Mouse (Mus musculus) E14TG2a.4 (cell line): ENCODE measurements around the gene Lrrc8d.
A peak's percentile ranks its signal among the peaks of the same experiment; 100 is the strongest.

Experiments
- H3K27me3 ChIP-seq: 2 replicates; pipeline ENCODE4 v1.6.1; 2014; ENCODE audit warnings: low read length, control low read depth; ENCODE audit not compliant: insufficient read depth
- H3K36me3 ChIP-seq: 2 replicates; pipeline ENCODE4 v1.6.1; 2014; ENCODE audit warnings: low read length, control low read depth; ENCODE audit not compliant: insufficient read depth
- H3K4me1 ChIP-seq: replicated peaks from 2 replicates; pipeline ENCODE4 v1.6.1; 2014; ENCODE audit warnings: low read depth, low read length, control low read depth
- H3K4me3 ChIP-seq: replicated peaks from 2 replicates; pipeline ENCODE4 v1.5.1; 2014; ENCODE audit warnings: mild to moderate bottlenecking, low read length
- H3K9me3 ChIP-seq: 2 replicates; pipeline ENCODE4 v1.6.1; 2014; ENCODE audit warnings: low read length, control low read depth
- CTCF ChIP-seq: conservative IDR thresholded peaks from 2 replicates; pipeline ENCODE4 v1.5.1; 2014; ENCODE audit warnings: low read length
- NANOG ChIP-seq: IDR thresholded peaks from 2 replicates; pipeline ENCODE4 v1.6.1; 2014; ENCODE audit warnings: borderline replicate concordance, low read length, mixed read lengths
- POU5F1 ChIP-seq: IDR thresholded peaks from 2 replicates; pipeline ENCODE4 v1.6.1; 2014; ENCODE audit warnings: low read length, borderline replicate concordance

The Lrrc8d gene

DNA sequence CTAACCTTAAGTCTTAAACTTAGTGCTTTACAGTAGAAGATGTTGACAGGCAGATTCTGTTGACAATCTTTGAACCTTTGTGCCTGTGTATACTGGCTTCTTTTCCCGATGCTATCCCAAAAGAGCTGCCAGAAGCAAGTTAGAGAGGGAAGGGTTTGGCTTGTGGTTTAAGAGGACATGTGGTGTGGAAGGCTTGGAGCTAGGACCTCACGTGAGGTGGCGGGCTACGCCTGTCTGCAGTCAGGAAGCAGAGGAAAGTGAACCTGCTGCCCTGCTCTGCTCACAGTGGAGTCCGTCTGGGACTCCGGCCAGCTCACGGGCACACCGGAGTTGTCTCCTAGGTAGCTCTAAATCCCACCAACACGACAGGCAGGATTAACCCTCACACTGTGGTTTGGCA, 59.1 kb downstream of the Lrrc8d start:
- no peaks in the 10 kb centered on the region for H3K27me3 ChIP-seq
- TF ChIP-seq CTCF (no peak), POU5F1 (no peak), NANOG (no peak)
- peaks cover 36% of the 10 kb centered on the region; the same call in 1 of the 2 replicates for H3K36me3 ChIP-seq
- no peak overlapping the region for H3K4me3 ChIP-seq
- no peaks in the 10 kb centered on the region for H3K9me3 ChIP-seq
- H3K4me1 ChIP-seq: peaks cover 55% of the 10 kb centered on the region

GRCm38 (mm10) chr5:105761848-105762482, 62.2 kb downstream of the Lrrc8d start:
- Histone ChIP-seq H3K36me3 (peaks cover 47% of the 10 kb centered on the region), H3K4me1 (peaks cover 67% of the 10 kb centered on the region), H3K27me3 (no peaks in the 10 kb centered on the region), H3K9me3 (no peaks in the 10 kb centered on the region), H3K4me3 (no peak overlapping the region)
- no peak for TF ChIP-seq CTCF

GRCm38 (mm10) chr5:105764369-105764768, 64.6 kb downstream of the Lrrc8d start:
- Histone ChIP-seq H3K27me3 (no peaks in the 10 kb centered on the region), H3K4me3 (no peak overlapping the region), H3K4me1 (peaks cover 64% of the 10 kb centered on the region), H3K36me3 (peaks cover 54% of the 10 kb centered on the region), H3K9me3 (no peaks in the 10 kb centered on the region)
- no peak for TF ChIP-seq NANOG
- no peak for TF ChIP-seq POU5F1
- TF ChIP-seq CTCF: no peak

DNA sequence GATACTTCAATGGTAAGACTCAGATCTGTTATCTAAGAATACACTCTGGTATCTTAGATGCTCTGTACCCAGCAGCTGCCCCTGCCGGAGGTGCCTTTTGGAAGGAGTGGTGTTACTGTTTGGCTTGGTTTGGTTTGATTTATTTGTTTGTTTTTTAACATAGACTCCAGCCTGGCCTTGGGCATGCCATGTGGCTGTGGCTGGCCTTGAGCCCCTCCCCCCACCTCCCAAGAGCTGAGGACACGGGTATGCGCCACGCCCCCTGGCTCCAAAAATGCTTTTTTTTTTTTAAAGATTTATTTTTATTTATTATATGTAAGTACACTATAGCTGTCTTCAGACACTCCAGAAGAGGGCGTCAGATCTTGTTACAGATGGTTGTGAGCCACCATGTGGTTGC, 65.6 kb downstream of the Lrrc8d start:
- H3K27me3 ChIP-seq: no peaks in the 10 kb centered on the region
- H3K4me3 ChIP-seq: no peak overlapping the region
- H3K36me3 ChIP-seq: peaks cover 44% of the 10 kb centered on the region
- H3K4me1 ChIP-seq: peaks cover 62% of the 10 kb centered on the region
- no peak for TF ChIP-seq NANOG
- no peak for TF ChIP-seq POU5F1
- TF ChIP-seq CTCF: no peak
- no peaks in the 10 kb centered on the region for H3K9me3 ChIP-seq

DNA sequence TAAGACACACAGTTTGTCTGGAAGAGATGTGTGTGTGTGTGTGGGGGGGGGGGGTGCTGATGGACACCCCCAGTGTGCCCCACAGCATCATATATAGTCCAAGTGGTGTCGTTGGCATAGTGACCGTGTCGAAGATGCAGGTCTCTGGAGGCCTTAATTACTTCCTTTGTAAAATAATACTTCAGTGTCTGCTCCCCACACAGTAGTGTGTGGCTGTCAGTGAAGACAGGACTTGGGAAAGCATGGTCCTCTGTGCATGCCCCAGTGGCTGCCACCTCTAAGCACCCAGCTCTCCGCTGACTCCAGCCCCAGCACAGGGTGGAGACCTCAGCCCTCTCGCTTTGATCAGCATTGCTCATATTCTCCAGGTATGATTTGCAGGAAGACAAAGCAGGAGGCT, 76.6 kb downstream of the Lrrc8d start:
- H3K4me1 ChIP-seq: peaks cover 56% of the 10 kb centered on the region
- H3K36me3 ChIP-seq: peaks cover 34% of the 10 kb centered on the region
- TF ChIP-seq POU5F1 (no peak), NANOG (no peak), CTCF (no peak)

DNA sequence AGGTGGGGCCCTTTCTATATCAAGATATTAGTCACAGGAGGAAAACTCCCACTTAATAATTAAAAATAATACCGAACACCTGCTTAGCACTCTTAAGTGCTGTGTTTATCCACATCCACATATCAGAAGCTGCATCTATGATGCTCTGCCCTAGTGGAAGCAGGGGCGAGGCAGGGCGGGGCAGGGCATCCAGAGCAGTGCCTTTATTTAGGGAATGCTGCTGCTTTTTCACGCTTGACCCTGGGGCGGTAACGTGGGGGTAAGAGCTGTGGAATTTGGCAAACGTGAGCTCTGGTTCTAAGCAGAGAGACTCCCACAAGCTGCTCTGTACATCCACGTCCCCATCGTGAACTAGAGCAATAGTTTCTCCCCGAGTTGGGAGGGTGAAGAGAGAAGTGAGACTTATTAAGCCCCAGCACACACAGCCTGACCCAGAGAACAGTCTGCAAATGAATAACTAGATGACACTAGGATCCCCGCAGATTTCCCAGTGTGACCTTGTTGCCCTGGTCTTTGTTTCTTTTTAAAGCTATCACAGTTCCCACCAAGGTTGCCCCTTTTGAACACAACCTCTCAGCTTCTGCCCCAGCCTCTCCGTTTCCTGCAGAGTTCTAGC, 77.3 kb downstream of the Lrrc8d start:
- Histone ChIP-seq H3K36me3 (peaks cover 34% of the 10 kb centered on the region), H3K27me3 (no peaks in the 10 kb centered on the region), H3K9me3 (peaks cover 4% of the 10 kb centered on the region; the same call in 1 of the 2 replicates), H3K4me1 (peaks cover 55% of the 10 kb centered on the region), H3K4me3 (no peak overlapping the region; the same call in 1 of the 2 replicates)
- TF ChIP-seq NANOG: peak; percentile 14; the same call in 1 of the 2 replicates
- no peak for TF ChIP-seq POU5F1
- TF ChIP-seq CTCF: no peak

More for the DNA sequence above, 76.6 kb downstream of the Lrrc8d start:
- Histone ChIP-seq H3K27me3 (no peaks in the 10 kb centered on the region), H3K9me3 (peaks cover 8% of the 10 kb centered on the region; the same call in 1 of the 2 replicates), H3K4me3 (no peak overlapping the region)

- Histone ChIP-seq H3K9me3 (no peaks in the 10 kb centered on the region), H3K27me3 (no peaks in the 10 kb centered on the region), H3K36me3 (peaks cover 30% of the 10 kb centered on the region), H3K4me3 (no peak overlapping the region; the same call in 1 of the 2 replicates), H3K4me1 (peaks cover 59% of the 10 kb centered on the region)
- no peak for TF ChIP-seq NANOG
- TF ChIP-seq POU5F1: no peak
- no peak for TF ChIP-seq CTCF
These were observed 77.9 kb downstream of the Lrrc8d start for GRCm38 (mm10) chr5:105777645-105778044.

DNA sequence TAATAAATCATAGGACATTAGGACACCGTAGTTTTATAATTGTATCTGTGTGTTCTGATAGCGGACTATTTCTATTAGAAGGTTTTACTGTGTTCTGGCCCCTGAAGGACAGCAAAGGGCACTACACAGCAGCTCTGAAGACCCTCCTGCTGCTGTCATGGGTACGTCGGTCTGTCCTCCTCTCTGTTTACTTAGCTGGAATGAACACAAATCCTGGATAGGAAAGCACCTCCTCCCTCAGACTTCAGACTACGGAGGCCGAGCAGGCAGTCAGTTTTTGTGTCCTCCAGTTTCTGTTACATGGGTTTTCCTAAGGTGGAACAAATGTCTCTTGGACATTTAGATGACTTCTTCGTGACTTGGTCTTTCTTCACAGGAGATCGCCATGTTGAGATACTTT, 78.4 kb downstream of the Lrrc8d start:
- peaks cover 25% of the 10 kb centered on the region for H3K36me3 ChIP-seq
- H3K9me3 ChIP-seq: no peaks in the 10 kb centered on the region
- no peak overlapping the region for H3K4me3 ChIP-seq
- no peak for TF ChIP-seq CTCF
- H3K4me1 ChIP-seq: peaks cover 59% of the 10 kb centered on the region
- no peaks in the 10 kb centered on the region for H3K27me3 ChIP-seq

DNA sequence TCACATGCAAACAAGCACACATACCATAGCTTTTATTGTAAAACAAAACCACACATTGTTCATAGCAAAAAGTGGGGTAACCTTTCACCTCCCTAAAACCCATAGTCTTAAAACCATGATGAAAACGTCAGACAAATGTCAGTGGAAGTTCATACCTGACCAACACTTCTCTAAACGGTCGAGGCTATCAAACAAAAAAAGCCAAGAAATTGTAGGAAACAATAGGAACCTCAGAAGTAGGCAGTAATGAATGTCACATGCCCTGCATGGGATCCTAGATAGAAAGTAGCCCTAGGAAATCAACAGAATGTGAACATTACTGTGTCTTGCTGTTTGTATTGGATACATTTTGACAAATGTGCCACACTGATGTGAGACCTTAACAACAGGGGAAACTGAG, 79.0 kb downstream of the Lrrc8d start:
- H3K36me3 ChIP-seq: peaks cover 23% of the 10 kb centered on the region
- no peak for TF ChIP-seq NANOG
- TF ChIP-seq POU5F1: no peak
- TF ChIP-seq CTCF: no peak

More for the DNA sequence above, 79.0 kb downstream of the Lrrc8d start:
- Histone ChIP-seq H3K4me1 (peaks cover 59% of the 10 kb centered on the region), H3K9me3 (no peaks in the 10 kb centered on the region), H3K27me3 (no peaks in the 10 kb centered on the region), H3K4me3 (no peak overlapping the region)
